Mouse (Mus musculus) right cerebral cortex, postnatal 25 days (tissue): Measurements from ENCODE around the gene Olfr589.
"Not testable (repeated sequence)": the region's sequence is repeated elsewhere in the genome, so short reads cannot be mapped to it uniquely, and the experiment has no call there.

Source experiments
- DNase-seq: peaks from one replicate; pipeline ENCODE4 v3.0.0; 2022

Olfr589 gene

GRCm38 (mm10) chr7:103156256-103156655 is at the start of gene Olfr589:
Gene Olfr589 (minus strand): TSS chr7:103156356.
- no peak for DNase-seq

GRCm38 (mm10) chr7:103184503-103184902 is 28.3 kb upstream of the Olfr589 start, which contains the start of gene Olfr592:
Gene Olfr592 (plus strand): TSS chr7:103184803.
- not testable (repeated sequence) for DNase-seq

DNA sequence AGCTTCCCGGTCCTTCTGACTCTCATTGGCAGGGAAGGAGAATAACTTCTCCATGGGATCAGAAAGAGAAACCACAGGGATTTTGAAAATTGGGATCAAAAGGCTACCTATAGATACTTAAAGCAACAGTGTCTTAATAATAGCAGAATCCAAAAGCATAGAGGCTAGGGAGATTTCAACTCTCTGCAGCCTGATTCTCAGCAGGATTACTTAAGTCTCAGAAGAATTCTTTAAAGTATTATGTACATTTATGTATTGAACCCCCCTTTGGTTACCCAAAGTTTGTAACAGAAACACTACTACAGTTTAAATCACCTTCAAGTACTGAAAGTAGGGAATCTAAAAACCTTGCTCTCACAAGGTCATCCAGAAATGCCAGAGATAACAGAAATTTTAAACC is 22.1 kb upstream of the Olfr589 start, which contains the start of gene Olfr591:
TSS of gene Olfr591 (minus strand) at position 101 of the 400 bp plus-strand sequence.
- DNase-seq, result no peak

DNA sequence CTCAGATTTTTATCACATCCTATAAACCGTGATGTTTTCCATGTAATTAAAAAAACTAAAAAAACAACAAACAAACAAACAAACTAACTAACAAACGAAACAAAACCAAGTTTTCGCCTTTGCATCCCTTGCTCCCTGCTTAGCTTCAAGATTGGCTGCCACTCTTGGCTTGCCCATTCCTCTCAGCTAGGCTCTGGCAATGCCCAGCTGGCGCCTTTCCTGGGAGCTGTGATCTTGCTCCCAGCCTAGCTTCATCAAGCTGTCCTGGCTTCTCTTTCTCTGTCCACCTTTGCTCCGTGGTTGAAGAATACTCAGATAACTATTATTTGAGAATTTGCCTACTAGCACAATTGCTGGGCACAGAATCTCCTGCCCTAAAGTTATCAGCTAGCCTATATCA is 13.5 kb upstream of the Olfr589 start:
- DNase-seq, result no peak

- no peak for DNase-seq
Measured at GRCm38 (mm10) chr7:103140579-103140978, 15.6 kb downstream of the Olfr589 start, which contains the start of gene Olfr588-ps1. Gene Olfr588-ps1 (plus strand): TSS chr7:103140879.

- no peak for DNase-seq
Measured at GRCm38 (mm10) chr7:103125538-103125937, 30.6 kb downstream of the Olfr589 start, which contains the start of gene Olfr586. Gene Olfr586 (minus strand): TSS chr7:103125638.

- no peak for DNase-seq
Measured at GRCm38 (mm10) chr7:103119406-103119805, 36.8 kb downstream of the Olfr589 start.
